Mouse (Mus musculus): ENCODE measurements at regions not wholly inside any gene's neighbourhood (a gene's known extent, or its start where the extent isn't known, plus 50 kb on each side); places are given as distances from the start of the nearest gene placed in this dataset.

DNA sequence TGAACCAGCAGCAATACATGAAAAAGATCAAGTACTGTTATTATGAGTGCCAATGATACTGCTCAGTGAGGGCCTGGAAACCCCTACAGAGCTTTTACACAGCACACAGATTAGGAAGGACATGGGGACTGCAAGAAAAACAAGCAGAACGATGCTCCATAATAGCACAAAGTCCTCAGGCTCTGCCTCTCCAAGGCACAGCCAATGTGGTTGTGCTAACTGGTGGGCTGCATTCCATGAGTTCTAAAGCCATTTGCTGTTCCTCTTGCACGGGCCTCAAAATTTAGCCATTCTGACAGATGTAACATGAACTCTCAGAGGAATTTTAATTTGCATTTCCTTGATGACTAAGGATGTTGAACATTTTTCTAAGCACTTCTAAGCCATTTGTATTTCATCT is 465.0 kb upstream of the Jag1 start:
- no peak for DNase-seq (ENCODE audit: low spot score in 2 of 2)

DNA sequence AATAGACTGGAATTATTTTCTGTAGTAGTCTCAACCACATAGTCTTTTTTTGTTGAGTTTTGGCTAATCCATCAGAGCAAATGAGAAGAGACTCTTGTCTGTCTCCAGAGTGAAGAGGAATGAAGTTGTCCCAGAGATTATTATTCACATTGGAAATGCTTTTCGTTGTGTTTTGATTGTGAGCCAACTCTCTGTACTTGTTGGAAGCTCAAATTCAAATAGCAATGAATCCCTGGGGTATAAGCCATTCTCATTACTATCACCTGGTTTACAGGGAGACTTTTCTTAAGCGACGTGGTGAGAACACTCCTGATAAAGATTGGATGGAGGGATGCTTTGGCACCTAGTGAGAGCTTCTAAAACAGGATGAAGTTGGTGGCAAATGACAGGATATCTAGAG is 459.3 kb upstream of the Jag1 start:
- no peak for DNase-seq (ENCODE audit: low spot score in 2 of 2)

DNA sequence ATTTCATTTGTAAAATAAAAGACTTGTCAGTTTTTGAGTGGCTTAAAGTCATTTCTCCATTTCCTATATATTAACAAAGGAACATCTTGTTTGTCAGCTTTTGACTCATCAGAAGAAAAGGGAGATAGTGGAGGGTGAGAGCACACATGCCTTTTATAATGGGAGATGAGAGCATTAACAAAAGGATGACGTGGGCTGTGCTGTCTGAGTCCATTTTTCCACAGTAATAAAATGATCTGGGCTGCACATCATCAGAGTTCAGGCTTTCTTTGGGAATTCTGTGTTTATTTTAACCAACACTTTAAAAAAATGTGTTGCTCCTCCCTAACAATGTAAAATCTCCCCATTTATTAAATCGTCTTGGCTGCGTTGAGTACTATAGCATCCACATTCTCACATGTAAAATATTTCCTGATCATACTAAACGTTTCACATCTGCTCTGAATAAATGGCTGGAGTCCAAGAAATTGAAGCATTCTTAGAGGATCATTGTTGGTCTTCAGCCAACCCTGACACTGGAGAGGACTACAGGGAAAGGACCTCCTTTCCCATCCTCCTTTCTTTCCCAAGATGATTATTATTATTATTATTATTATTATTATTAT is 458.5 kb upstream of the Jag1 start:
- no peak for DNase-seq (ENCODE audit: low spot score in 2 of 2)

DNA sequence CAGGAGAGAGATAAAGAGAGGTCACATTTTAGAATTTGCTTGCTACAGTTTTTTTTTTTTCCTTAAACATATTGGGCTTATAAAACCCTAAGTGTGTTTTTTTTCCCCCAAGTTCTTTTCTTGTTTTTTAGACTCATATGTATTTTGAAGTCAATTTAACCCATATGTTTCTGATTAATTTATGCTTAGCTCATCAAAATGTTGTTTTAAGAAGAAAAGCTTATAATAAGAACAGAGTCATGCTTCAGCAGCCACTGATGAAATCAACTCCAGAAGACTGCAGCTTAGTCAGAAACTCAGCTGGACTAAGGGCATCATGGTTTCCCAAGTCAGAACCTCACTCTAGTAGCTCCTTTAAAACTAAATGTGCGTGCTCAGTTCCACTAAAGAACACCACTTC is 454.7 kb upstream of the Jag1 start:
- no peak for DNase-seq (ENCODE audit: low spot score in 2 of 2)

DNA sequence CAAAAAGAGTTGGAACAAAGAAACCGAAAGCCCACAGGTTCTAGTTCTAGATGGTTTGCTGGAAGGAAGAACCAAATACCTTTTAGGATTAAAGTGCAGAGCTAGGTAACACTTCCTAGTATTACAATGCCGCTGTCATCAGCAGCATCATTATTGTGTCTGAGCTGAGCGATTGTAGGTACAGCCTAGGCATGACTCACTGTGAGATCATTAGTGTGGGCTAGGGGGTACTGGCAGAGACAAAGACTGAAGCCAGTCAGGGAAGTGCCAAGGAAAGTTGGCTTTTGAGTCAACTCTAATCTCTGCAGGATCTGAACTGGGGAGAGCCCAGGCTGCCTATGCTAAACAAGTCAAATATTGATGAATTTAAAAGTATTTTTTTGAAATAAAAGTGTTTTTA is 450.2 kb upstream of the Jag1 start:
- no peak for DNase-seq (ENCODE audit: low spot score in 2 of 2)

DNA sequence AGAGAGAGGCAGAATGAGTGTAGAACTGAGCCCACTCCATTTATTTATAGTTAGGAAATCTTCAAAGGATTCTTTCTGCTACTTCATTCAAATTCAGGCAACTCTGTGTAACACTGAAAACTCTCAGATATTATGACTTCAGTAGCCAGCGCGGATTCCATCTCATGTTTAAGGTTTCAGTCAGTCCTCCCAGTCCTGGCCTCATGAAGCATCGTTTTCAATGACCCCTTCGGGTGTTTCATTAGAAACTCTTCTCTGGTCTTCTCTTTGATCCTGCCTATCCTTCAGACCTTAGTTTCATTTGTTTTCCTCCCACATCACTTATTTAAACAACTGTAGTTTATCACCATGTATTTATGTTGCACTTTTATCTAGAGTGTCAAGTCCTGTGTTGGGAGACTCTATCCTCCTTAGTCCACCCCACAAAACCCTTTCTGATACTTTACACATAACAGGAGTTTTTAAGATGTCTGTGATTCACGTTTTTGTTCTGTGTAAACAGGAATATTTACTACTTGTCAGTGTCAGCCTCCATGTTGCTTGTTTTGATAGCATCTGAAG is 447.7 kb upstream of the Jag1 start:
- DNase-seq (ENCODE audit: low spot score in 2 of 2): no peak

DNA sequence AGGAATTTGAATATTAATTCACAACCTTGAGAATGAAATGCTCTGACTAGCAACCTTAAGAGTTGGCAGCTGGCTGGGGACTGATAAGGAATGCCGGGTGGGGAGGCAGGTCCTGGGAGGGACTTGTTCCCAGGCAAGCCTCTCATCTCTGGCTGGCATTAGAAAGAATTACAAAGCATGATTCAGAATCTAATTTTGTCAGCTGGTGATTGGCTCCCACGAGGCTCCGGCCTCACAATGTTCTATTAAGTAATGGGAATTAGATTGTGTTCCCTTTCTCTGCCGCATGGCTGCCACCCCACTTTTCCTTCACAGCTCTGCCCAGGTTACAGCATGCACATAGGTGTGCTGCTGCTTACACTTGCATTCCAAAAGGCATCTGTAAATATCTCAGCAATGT is 443.9 kb upstream of the Jag1 start:
- DNase-seq (ENCODE audit: low spot score in 2 of 2): no peak

DNA sequence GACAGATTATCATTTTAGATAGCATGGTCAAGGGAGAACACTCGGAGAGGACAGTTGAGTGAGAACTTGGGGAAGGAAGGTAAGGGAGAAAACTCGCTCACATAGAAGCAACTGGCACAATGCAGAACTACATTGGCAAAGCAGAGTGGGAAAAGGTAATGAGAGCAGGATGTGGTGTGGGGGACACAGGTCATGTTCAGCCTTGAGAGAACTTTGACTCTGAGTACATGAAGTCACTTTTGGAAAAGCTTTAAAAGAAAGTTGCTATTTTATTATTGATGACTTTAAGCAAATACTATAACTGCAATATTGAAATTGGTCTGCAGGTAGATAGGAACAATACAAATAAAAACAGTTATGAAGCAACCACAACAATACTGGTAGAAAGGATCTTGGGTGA is 437.4 kb upstream of the Jag1 start:
- no peak for DNase-seq (ENCODE audit: low spot score in 2 of 2)

DNA sequence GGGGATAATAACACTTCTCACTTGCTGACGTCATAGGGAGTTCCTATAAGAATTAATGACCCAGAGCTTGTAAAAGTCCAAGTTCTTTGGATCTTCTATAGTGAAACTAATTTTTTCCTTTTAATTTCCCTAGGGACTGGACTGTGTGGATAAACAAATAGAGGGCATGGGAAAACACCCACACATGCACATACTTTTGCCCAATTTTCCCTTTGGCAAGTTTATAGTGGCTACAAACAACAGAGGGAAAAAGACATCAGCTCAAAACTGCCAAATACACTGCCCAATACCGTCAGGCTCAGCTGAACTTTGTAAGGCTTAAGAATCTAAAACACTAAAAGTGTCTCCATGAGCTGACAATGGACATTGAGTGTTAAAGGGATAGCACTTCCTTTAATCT is 420.1 kb upstream of the Jag1 start:
- DNase-seq (ENCODE audit: low spot score in 2 of 2): no peak

DNA sequence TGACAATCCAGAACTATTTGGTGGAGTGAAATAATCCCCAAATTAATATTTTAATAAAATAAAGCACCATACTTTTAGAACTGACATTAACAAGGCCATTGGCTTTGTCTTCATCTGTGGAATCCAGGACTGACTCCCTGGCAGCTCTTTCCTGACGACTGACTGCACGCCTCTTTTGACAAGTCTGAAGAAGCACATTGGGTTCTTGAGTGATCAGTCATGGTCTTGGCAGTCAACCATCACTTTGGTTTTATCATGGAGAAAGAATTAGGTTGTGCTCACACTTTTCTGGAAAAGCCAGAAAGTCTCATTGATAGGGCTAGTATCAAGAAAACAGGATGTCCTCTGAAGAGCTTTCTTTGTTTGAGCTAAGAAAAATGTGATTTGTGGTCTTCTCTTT is 399.8 kb upstream of the Jag1 start:
- no peak for DNase-seq (ENCODE audit: low spot score in 2 of 2)

DNA sequence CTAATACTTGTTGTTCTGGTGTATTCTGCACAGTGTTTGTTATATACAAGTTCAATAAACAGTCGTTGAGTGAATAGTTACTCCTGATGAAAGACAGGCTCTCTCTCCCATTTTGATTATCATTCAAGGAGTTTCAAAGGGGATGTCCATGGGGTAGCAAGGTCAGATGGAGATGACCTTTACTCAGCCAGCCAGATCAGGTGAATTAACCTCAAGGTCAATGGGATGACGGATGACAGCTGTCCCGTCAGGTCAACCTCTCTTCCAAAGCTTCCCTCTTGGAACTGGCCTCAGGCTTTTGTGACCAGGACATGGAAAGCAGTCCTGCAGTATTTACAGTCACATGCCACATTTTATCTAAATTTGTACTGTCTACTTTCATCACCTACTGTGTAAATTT is 398.6 kb upstream of the Jag1 start:
- DNase-seq (ENCODE audit: low spot score in 2 of 2): no peak

DNA sequence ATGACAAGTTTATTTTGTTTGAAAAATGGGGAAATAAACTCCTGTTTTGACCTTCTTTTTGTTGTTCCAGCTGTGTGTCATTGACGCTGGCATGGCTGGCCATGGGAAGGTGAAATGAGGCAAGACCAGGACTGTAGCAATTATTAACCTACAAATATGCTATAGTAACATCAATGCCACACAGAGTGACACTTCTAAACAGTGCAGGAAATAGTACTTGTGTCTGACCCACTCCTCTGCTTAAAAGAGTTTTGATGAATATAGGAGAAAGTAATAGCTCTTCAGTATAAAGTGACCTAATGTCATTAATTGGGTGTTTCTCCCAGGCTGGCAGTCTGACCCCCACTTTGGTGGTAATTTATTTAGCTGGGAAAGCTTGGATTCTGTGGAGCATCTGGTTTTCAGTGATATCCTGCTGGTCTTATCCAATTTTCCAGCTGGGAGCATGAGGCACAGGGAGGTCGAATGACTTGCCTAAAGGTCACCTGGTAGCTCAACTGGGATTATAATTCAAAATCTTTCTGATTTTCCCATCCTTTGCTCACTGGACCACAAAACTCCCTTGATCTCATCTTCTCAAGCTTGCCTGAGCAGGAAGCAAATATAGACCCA is 397.6 kb upstream of the Jag1 start:
- no peak for DNase-seq (ENCODE audit: low spot score in 2 of 2)

DNA sequence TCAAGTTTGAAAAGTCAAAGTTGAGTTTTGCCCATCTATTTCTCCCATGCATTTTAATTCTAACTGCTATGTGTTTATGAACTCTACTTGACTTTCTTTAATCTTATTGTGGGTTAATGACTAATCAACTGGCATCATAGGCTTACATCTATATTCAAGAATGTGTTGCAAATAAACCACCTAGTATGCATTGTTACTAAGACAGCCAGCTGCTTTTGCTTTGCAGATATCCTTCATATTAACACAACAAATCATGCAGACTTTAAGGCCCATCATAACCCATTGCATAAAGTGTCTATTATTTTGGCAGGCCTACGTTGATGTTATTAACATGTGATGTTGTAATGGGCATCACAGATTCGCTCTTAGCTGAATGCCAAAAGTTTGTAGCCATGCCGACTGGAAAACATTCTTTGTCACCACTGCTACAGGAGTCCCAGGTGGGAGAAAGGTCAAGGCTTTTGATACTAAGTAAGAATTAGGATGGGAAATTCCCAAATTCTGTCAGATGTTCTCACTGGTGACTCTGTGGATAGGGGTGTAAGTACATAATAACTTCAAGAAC is 394.3 kb upstream of the Jag1 start:
- no peak for DNase-seq (ENCODE audit: low spot score in 2 of 2)

DNA sequence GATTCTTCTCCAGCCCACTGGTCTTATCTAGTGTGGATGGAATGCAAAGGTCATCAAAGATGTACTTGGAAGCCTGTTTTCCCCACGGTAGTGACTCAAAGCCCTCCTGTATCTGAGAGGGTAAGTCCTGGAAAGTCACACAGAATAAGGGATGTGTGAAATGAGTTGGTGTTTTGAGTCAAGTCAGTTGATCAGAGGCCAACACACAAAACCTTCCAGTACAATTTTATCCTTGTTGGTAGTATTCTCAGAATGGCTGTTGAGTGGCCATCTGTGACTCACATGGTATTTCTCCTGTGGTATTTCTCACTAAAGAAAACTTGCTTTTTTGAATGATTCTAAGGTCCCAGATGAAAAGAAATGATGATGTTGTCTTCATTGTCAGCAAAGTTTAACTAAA is 384.8 kb upstream of the Jag1 start:
- DNase-seq (ENCODE audit: low spot score in 2 of 2): no peak

DNA sequence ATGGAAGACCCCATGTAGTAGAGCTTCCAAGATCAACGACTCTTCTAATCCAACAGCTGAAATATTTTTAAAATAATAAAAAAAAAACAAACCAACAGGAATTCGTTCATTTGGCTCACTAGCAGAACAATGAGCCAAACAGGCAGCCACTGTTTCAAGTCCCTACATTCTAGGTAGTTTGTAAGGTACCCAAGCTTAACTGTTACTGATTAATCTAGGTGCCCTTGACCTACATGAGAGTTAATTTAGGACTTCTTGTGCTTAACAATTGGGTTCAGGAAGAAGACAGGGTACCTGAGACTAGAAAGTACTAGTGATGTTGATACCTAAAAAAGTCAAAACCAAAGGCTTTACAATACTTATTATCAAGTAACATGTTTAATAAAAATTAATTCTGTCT is 381.2 kb upstream of the Jag1 start:
- no peak for DNase-seq (ENCODE audit: low spot score in 2 of 2)

DNA sequence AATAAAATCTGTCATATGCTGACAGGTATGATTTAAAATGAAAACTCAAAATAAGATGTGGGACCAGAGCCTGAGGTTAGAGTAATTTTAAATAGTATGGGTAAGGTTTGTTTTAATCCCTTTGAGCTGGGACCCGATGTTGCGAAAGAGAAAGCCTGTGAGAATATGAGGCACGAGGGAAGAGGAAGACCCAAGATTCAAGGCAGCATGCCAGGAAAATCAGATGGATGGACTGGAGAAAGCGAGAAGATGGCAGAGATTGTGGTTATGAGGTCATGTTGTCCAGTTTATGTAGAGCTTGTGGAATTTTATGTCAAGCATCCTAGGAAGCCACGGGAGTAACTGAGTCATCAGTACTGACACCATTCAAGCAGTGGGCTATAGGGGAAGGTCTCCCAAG is 377.2 kb upstream of the Jag1 start:
- DNase-seq (ENCODE audit: low spot score in 2 of 2): no peak

DNA sequence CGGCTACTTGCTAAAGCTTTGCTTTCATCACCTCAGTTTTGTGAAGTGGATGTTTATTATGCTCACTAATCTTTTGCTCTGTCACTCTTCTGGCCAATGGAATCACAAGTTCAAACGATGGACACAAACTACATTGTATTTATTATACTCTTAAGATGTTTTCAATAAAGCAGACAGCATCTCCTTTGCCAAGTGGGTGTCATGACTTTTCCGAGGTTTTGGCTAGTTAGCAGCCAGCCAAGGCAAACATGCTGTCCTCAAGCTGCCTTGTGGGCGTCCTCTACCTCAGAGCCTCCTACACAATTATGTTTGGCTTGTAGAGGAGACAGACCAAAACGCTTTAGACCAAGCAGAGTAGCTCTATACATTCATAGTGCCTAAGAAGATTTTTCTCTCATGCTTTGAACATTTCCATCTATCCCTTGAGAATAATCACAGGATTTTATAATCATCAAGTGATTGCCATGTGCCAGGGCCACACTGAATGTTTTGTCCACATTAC is 372.8 kb upstream of the Jag1 start:
- no peak for DNase-seq (ENCODE audit: low spot score in 2 of 2)

DNA sequence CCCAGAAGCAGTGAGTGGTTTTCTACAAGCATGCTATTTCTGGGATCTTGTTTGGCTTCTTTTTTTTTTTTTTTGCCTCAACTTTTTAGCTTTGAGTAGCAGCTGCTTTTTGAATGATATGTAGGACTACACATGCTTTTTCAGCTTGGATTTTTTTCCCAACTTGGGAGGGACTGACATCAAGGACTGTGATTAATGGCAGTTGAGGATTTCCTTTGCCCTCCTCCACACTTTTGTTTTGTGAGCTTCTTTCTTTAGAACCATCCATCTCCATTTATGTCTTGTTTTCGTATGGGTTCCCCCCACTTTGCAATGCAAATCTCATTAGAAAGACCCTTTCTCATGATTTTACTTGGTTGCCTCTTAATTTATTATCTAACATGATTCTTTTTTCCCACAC is 352.3 kb upstream of the Jag1 start:
- DNase-seq (ENCODE audit: low spot score in 2 of 2): no peak

DNA sequence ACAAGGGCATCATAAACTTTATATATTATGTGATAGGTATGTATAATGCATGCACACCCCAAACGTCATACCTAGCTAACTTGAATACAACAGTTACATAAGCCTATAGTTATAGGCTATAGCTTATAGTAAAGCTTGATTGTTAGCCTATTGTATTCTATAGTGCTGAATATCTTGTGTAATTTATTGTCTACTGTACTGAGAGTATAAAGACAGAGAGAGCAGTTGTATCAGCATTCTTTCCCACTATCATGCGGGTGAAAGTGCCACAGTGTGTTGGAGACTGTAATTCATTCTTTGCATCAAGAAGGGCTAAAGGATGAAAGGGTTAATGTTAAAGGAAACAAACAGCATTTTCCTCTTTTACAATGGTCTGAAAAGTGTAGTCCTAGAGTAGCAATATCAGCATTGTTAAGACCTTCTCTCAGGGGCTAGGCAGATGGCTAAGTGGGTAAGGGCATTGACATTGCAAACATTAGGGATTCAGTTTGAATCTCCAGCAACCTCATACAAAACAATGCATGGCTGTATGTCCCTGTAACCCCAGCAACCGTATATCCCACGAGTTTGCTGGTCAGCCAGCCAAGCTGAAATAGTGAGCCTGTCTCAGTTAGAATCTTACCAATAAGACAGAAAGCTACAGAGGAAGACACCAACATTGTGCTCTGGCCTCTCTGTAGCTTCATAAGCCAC is 340.8 kb upstream of the Jag1 start:
- no peak for DNase-seq (ENCODE audit: low spot score in 2 of 2)

DNA sequence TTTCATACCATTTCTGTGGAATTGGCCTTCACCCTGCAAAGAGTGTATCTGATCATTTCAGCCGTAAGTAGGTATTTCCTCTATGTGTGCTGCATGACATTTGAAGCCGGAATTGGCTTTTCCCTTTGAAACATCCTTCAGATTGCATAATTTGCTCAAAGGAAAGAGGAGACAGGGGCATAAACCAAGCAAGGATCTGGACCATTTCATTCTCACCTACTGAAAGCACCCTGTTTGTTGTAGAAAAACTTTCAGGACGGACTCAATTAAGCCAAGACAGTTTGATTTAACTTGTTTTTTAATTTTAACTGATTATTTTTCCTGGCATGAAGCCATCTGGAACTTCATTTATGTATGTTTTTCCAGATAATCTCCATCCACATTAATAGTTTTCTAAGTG is 340.0 kb upstream of the Jag1 start:
- DNase-seq (ENCODE audit: low spot score in 2 of 2): no peak

DNA sequence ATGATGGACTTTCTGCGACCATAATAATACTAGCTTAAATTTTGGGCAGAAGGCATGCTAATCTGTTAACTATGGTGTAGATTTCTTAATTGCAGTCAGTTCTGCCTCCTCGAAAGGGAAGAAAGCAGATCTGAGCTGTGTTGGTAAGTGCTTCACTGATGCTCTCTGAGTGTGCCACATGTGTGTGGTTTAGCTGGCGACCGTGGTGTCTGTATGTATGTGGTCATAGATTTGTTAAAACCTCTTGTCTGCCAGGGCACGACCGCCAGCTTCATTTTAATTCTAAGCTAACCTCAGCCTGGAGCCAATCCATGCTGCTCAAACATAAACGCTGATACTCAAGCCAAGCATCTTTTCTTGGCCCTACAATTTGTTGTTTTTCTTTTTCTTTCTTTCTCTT is 330.5 kb upstream of the Jag1 start:
- DNase-seq (ENCODE audit: low spot score in 2 of 2): no peak

DNA sequence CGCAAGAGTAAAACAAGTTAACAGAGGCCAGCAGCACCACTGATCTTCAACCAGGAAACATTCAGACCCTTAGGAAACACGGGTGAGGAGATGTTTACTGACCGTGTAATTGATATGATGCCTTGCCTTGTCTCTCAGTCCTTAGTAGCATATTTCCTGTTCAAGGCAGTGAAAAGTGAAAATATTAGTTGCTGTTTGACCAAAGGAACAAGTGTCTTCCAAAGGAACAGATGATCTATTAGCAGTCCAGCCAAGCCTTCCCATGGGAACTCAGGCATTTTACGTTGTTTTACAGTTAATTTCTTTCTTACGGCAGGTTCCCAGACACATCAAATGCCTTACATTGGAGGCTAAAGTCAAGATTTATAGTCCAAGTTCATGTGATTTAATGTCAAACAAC is 321.3 kb upstream of the Jag1 start:
- DNase-seq (ENCODE audit: low spot score in 2 of 2): no peak

DNA sequence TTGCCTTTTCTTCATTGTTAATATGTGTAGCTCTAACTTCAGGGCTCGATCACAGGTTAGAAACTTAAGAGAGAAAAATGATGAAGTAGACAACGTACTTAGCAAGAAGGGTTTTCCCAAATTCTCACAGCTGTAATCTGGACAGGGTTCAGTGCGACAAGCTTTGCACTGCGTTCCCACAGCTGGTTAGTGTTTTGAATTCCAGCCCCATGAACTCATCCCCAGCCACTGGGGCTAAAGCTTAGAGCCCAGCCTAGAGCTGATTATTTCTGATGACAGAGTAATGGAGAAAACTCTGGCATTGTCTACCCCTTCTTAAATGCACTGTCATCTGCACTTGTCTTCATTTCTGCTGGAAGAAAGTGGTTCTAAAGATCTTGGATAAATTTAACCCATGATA is 319.7 kb upstream of the Jag1 start:
- DNase-seq (ENCODE audit: low spot score in 2 of 2): no peak

Data from thymus, postnatal 10 days (tissue).